Mouse (Mus musculus): Measurements from ENCODE around the gene Gpn2.

DNA sequence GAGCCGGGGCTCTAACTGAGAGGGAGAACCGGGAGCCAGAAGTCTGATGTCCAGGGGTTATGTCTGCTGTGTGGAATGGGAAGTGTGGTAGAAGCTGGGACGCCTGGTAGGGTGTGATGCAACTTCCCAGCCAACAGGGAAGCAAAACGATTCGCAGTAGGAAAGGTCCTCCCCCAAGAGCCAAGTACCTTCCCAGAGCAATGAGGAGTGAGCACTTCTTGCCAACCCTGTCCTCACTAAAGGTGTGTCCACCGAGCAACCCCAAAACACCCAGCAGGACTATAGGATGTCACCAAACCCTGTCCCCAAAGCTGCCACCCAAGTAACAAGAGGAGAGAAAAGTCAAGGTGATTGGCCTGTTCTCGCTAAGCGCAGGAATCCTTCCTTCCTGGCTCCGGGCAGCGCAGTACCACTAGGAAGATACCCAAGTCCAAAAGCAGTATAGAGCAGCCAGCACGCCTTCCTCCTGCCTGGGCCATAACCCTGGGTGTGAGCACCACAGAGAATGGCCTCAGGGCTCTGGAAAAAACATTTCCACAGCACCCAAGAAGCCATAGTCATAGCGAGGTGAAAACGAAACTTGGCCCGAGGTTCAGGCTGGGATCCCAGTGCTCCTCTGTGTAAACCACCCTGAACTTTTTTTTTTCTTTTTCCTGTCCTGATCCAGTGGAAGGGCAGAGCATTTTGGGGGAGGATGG, 47.1 kb downstream of the Gpn2 start:
- TF ChIP-seq CTCF (IDR thresholded peaks at IDR 0.05; ENCODE audit: low read depth, low read length) (no peak), POLR2A (IDR thresholded peaks at IDR 0.05; ENCODE audit: borderline replicate concordance, low read depth, low read length) (no peak)

Measured in bone marrow macrophage, adult 2 months (primary cell).